Mouse (Mus musculus): Measurements from ENCODE around the gene Matk. TPM values are rescaled to one million over a fixed set of nuclear protein-coding genes. Genes with fewer than 3 reads are reported as not detected.
A peak's percentile ranks its signal among the peaks of the same experiment; 100 is the strongest.

The Matk gene
- polyA plus RNA-seq, 1 experiment from 2014 or later, result 5.4 TPM

- H3K4me1 ChIP-seq (ENCODE audit: control insufficient read depth, insufficient read depth, low read length), result peaks cover 6% of the 10 kb centered on the region; the same call in 1 of the 2 replicates
- no peak overlapping the region for H3K27ac ChIP-seq (replicated peaks; ENCODE audit: low read depth, low read length)
- DNase-seq (ENCODE audit: low spot score), result no peak
- WGBS, result 90% methylated on average over 21 of the region's 21 CpGs
- no peak overlapping the region for H3K4me3 ChIP-seq (ENCODE audit: low read depth, low read length)
- H3K27me3 ChIP-seq (replicated peaks; ENCODE audit: control insufficient read depth, insufficient read depth, low read length), result no peaks in the 10 kb centered on the region
- no peak for ATAC-seq (ENCODE audit: low read depth)
- H3K9ac ChIP-seq (ENCODE audit: low read depth, low read length), result no peak overlapping the region
- no peak overlapping the region for H3K4me2 ChIP-seq (ENCODE audit: low read depth, low read length)
- H3K9me3 ChIP-seq (ENCODE audit: control insufficient read depth, low read length), result no peaks in the 10 kb centered on the region
- peaks cover 64% of the 10 kb centered on the region for H3K36me3 ChIP-seq (ENCODE audit: control insufficient read depth, insufficient read depth, low read length)
These were observed 54.3 kb downstream of the Matk start for GRCm38 (mm10) chr10:81306837-81307682.

DNA sequence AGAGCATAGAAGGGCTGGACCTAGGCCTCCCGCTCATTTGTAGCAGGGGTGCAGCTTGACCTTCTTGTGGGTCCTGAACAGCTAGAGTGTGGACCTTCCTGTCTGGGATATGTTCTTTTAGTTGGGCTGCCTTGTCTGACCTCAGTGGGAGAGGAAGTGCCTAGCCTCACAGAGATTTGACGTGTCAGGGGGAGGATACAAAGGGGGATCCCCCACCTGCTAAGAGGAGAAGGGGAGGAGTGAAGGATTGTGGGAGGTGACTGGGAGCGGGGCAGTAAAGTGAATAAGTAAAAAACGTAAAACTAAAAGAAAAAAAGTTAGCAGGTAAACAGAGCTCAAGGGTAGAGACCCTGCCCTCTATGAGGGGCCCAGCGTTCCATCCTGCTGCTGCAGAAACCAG, 56.8 kb downstream of the Matk start:
- Histone ChIP-seq H3K9me3 (ENCODE audit: control insufficient read depth, low read length) (no peaks in the 10 kb centered on the region), H3K27me3 (replicated peaks; ENCODE audit: control insufficient read depth, insufficient read depth, low read length) (no peaks in the 10 kb centered on the region), H3K9ac (ENCODE audit: low read depth, low read length) (no peak overlapping the region), H3K27ac (replicated peaks; ENCODE audit: low read depth, low read length) (no peak overlapping the region), H3K4me3 (ENCODE audit: low read depth, low read length) (no peak overlapping the region), H3K36me3 (ENCODE audit: control insufficient read depth, insufficient read depth, low read length) (peaks cover 89% of the 10 kb centered on the region), H3K4me2 (ENCODE audit: low read depth, low read length) (no peak overlapping the region), H3K4me1 (ENCODE audit: control insufficient read depth, insufficient read depth, low read length) (no peaks in the 10 kb centered on the region)
- ATAC-seq (ENCODE audit: low read depth), result no peak
- no peak for DNase-seq (ENCODE audit: low spot score)
- 95% methylated on average over 5 of the region's 5 CpGs for WGBS

Small RNA genes within 50 kb of the gene (microRNA-seq; reads per million reads assigned to microRNA genes)
- 6.6 reads per million, percentile 25 among the genes with 10 or more reads in this experiment for gene Mir3057 (ENCODE audit: borderline number of aligned reads)

Other genes with a start within 250 kb of the Matk start
- gene Gng7, start 238.0 kb upstream of the Matk start, polyA plus RNA-seq (2014; fragmentation: Nextera tagmentation; extraction: Ambion mirVana), result 5.9 and 8.7 TPM in 2 replicates
- gene Diras1, start 227.3 kb upstream of the Matk start, polyA plus RNA-seq (2014; fragmentation: Nextera tagmentation; extraction: Ambion mirVana), result 0.95 and 1.1 TPM in 2 replicates
- 11.9 and 15.4 TPM in 2 replicates for gene Slc39a3, start 215.5 kb upstream of the Matk start, polyA plus RNA-seq (2014; fragmentation: Nextera tagmentation; extraction: Ambion mirVana)
- gene Sgta, start 192.8 kb upstream of the Matk start, polyA plus RNA-seq (2014; fragmentation: Nextera tagmentation; extraction: Ambion mirVana), result 163 and 179 TPM in 2 replicates
- 61.7 and 62.9 TPM in 2 replicates for gene Thop1, start 182.9 kb upstream of the Matk start, polyA plus RNA-seq (2014; fragmentation: Nextera tagmentation; extraction: Ambion mirVana)
- gene Creb3l3, start 154.1 kb upstream of the Matk start, polyA plus RNA-seq (2014; fragmentation: Nextera tagmentation; extraction: Ambion mirVana), result 0.60 and 0.68 TPM in 2 replicates
- 166 and 178 TPM in 2 replicates for gene Map2k2, start 147.0 kb upstream of the Matk start, polyA plus RNA-seq (2014; fragmentation: Nextera tagmentation; extraction: Ambion mirVana)
- gene Zbtb7a, start 117.7 kb upstream of the Matk start, polyA plus RNA-seq (2014; fragmentation: Nextera tagmentation; extraction: Ambion mirVana), result 24.1 and 25.9 TPM in 2 replicates
- 33.2 and 35.6 TPM in 2 replicates for gene Pias4, start 85.0 kb upstream of the Matk start, polyA plus RNA-seq (2014; fragmentation: Nextera tagmentation; extraction: Ambion mirVana)
- 549 and 578 TPM in 2 replicates for gene Eef2, start 76.3 kb upstream of the Matk start, polyA plus RNA-seq (2014; fragmentation: Nextera tagmentation; extraction: Ambion mirVana)
- 53.4 and 58.3 TPM in 2 replicates for gene Dapk3, start 69.9 kb upstream of the Matk start, polyA plus RNA-seq (2014; fragmentation: Nextera tagmentation; extraction: Ambion mirVana)
- not detected in 2 replicates for gene 4930442H23Rik, start 69.1 kb upstream of the Matk start, polyA plus RNA-seq (2014; fragmentation: Nextera tagmentation; extraction: Ambion mirVana)
- 1.2 and 1.7 TPM in 2 replicates for gene Nmrk2, start 50.9 kb upstream of the Matk start, polyA plus RNA-seq (2014; fragmentation: Nextera tagmentation; extraction: Ambion mirVana)
- 2.3 and 2.4 TPM in 2 replicates for gene Atcay, start 22.1 kb upstream of the Matk start, polyA plus RNA-seq (2014; fragmentation: Nextera tagmentation; extraction: Ambion mirVana)
- 6.5 and 9.7 TPM in 2 replicates for gene Zfr2, start 19.8 kb upstream of the Matk start, polyA plus RNA-seq (2014; fragmentation: Nextera tagmentation; extraction: Ambion mirVana)
- 196 and 206 TPM in 2 replicates for gene Mrpl54, start 14.0 kb downstream of the Matk start, polyA plus RNA-seq (2014; fragmentation: Nextera tagmentation; extraction: Ambion mirVana)
- gene Apba3, start 14.0 kb downstream of the Matk start, polyA plus RNA-seq (2014; fragmentation: Nextera tagmentation; extraction: Ambion mirVana), result 56.0 and 61.4 TPM in 2 replicates
- gene Tjp3, start 38.6 kb downstream of the Matk start, polyA plus RNA-seq (2014; fragmentation: Nextera tagmentation; extraction: Ambion mirVana), result 8.1 and 9.9 TPM in 2 replicates
- 48.4 and 56.3 TPM in 2 replicates for gene Pip5k1c, start 40.0 kb downstream of the Matk start, polyA plus RNA-seq (2014; fragmentation: Nextera tagmentation; extraction: Ambion mirVana)
- gene Cactin, start 68.2 kb downstream of the Matk start, polyA plus RNA-seq (2014; fragmentation: Nextera tagmentation; extraction: Ambion mirVana), result 27.0 and 27.5 TPM in 2 replicates
- 6.7 and 8.7 TPM in 2 replicates for gene Tbxa2r, start 75.8 kb downstream of the Matk start, polyA plus RNA-seq (2014; fragmentation: Nextera tagmentation; extraction: Ambion mirVana)
- 0.04 and 0.14 TPM in 2 replicates for gene Gipc3, start 90.3 kb downstream of the Matk start, polyA plus RNA-seq (2014; fragmentation: Nextera tagmentation; extraction: Ambion mirVana)
- gene Hmg20b, start 97.5 kb downstream of the Matk start, polyA plus RNA-seq (2014; fragmentation: Nextera tagmentation; extraction: Ambion mirVana), result 66.8 and 78.7 TPM in 2 replicates
- gene Mfsd12, start 104.6 kb downstream of the Matk start, polyA plus RNA-seq (2014; fragmentation: Nextera tagmentation; extraction: Ambion mirVana), result 6.8 and 9.8 TPM in 2 replicates
- 0.31 and 0.71 TPM in 2 replicates for gene 4930404N11Rik, start 112.9 kb downstream of the Matk start, polyA plus RNA-seq (2014; fragmentation: Nextera tagmentation; extraction: Ambion mirVana)
- 69.5 and 90.1 TPM in 2 replicates for gene Fzr1, start 125.6 kb downstream of the Matk start, polyA plus RNA-seq (2014; fragmentation: Nextera tagmentation; extraction: Ambion mirVana)
- 61.4 and 67.1 TPM in 2 replicates for gene Dohh, start 131.5 kb downstream of the Matk start, polyA plus RNA-seq (2014; fragmentation: Nextera tagmentation; extraction: Ambion mirVana)
- gene Gm48551, start 131.5 kb downstream of the Matk start, polyA plus RNA-seq (2014; fragmentation: Nextera tagmentation; extraction: Ambion mirVana), result 2.4 and 2.6 TPM in 2 replicates
- 0.77 and 0.88 TPM in 2 replicates for gene Gm48552, start 136.1 kb downstream of the Matk start, polyA plus RNA-seq (2014; fragmentation: Nextera tagmentation; extraction: Ambion mirVana)
- gene Smim24, start 140.1 kb downstream of the Matk start, polyA plus RNA-seq (2014; fragmentation: Nextera tagmentation; extraction: Ambion mirVana), result 3.9 and 4.1 TPM in 2 replicates
- gene Nfic, start 202.7 kb downstream of the Matk start, polyA plus RNA-seq (2014; fragmentation: Nextera tagmentation; extraction: Ambion mirVana), result 100.0 and 103 TPM in 2 replicates
- gene Celf5, start 229.8 kb downstream of the Matk start, polyA plus RNA-seq (2014; fragmentation: Nextera tagmentation; extraction: Ambion mirVana), result 1.4 and 1.9 TPM in 2 replicates
- gene Ncln, start 243.5 kb downstream of the Matk start, polyA plus RNA-seq (2014; fragmentation: Nextera tagmentation; extraction: Ambion mirVana), result 64.7 and 82.4 TPM in 2 replicates
- 0.65 and 0.73 TPM in 2 replicates for gene S1pr4, start 247.2 kb downstream of the Matk start, polyA plus RNA-seq (2014; fragmentation: Nextera tagmentation; extraction: Ambion mirVana)

All from embryonic facial prominence, embryonic 14.5 days (tissue).